Mouse (Mus musculus): ENCODE results near the gene Trp53bp2. TPM values are rescaled to one million over a fixed set of nuclear protein-coding genes. Genes with fewer than 3 reads are reported as not detected.

Trp53bp2 gene
- total and polyA plus RNA-seq, 2 experiments from 2014 or later: 9.9 to 21.1 TPM

- ATAC-seq (ENCODE audit: low FRiP score) (no peak), DNase-seq (ENCODE audit: low spot score) (no peak)
- Histone ChIP-seq H3K9me3 (ENCODE audit: low read length) (no peaks in the 10 kb centered on the region), H3K4me2 (ENCODE audit: low read depth, low read length, poor library complexity, severe bottlenecking) (no peak overlapping the region), H3K27ac (ENCODE audit: low read depth, low read length) (no peak overlapping the region), H3K9ac (replicated peaks; ENCODE audit: low read length, poor library complexity, severe bottlenecking) (no peak overlapping the region), H3K27me3 (ENCODE audit: insufficient read depth, low read length) (no peaks in the 10 kb centered on the region), H3K36me3 (ENCODE audit: insufficient read depth, low read length) (no peaks in the 10 kb centered on the region), H3K4me1 (ENCODE audit: insufficient read depth, low read length) (no peaks in the 10 kb centered on the region), H3K4me3 (ENCODE audit: low read depth, low read length) (no peak overlapping the region)
- no peak for TF ChIP-seq CTCF (IDR thresholded peaks at IDR 0.05)
- 85% methylated on average over 8 of the region's 8 CpGs for WGBS
Measured at GRCm38 (mm10) chr1:182371891-182372290, 37.1 kb upstream of the Trp53bp2 start.

DNA sequence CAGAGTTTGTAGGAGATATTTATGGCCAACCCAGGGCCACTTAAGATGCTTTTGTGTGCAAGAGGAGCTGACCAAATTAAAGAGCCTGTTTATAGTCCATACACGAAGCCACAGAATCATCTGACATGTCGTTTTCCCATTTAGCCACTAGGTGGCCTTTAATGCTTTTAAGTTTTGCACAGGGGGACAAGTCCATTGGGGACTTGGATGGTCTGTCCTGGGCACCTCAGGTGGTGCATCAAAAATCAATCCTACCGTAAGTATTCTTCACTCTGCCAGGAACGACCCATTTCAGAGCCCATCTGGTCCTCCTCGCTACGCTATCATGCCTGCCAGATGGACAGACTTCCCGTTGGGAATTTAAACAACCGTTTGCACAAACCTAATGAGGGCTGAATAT lies 32.8 kb upstream of the Trp53bp2 start:
- H3K27me3 ChIP-seq (ENCODE audit: insufficient read depth, low read length): no peaks in the 10 kb centered on the region
- no peak for ATAC-seq (ENCODE audit: low FRiP score)
- H3K27ac ChIP-seq (ENCODE audit: low read depth, low read length): no peak overlapping the region
- H3K4me1 ChIP-seq (ENCODE audit: insufficient read depth, low read length): no peaks in the 10 kb centered on the region
- no peaks in the 10 kb centered on the region for H3K36me3 ChIP-seq (ENCODE audit: insufficient read depth, low read length)
- DNase-seq (ENCODE audit: low spot score): peak; percentile 87
- H3K4me3 ChIP-seq (ENCODE audit: low read depth, low read length): no peak overlapping the region
- no peaks in the 10 kb centered on the region for H3K9me3 ChIP-seq (ENCODE audit: low read length)
- no peak overlapping the region for H3K4me2 ChIP-seq (ENCODE audit: low read depth, low read length, poor library complexity, severe bottlenecking)
- 16% methylated on average over 8 of the region's 8 CpGs for WGBS
- no peak overlapping the region for H3K9ac ChIP-seq (replicated peaks; ENCODE audit: low read length, poor library complexity, severe bottlenecking)
- TF ChIP-seq CTCF (IDR thresholded peaks at IDR 0.05): peak; percentile 80

DNA sequence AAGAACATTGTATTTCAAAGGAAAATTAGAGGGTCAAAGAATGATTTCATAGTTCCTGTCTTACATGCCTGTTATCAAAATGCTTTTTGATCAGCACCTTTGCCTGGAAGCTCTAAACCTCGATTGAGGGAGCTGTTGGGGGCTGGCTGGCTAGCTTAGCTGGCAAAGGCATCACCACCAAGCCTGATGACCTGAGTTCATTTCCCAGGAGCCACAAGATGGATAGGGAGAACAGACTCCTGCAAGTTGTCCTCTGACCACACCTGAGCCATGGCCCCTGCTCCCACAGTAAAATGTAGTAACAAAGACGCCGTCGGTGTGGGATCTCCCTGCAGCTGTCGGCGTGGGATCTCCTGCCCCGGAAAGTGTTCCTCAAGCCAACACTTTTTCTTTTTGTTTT lies 32.1 kb upstream of the Trp53bp2 start:
- Histone ChIP-seq H3K4me3 (ENCODE audit: low read depth, low read length) (no peak overlapping the region), H3K9me3 (ENCODE audit: low read length) (no peaks in the 10 kb centered on the region), H3K9ac (replicated peaks; ENCODE audit: low read length, poor library complexity, severe bottlenecking) (no peak overlapping the region), H3K27ac (ENCODE audit: low read depth, low read length) (no peak overlapping the region), H3K36me3 (ENCODE audit: insufficient read depth, low read length) (no peaks in the 10 kb centered on the region), H3K4me1 (ENCODE audit: insufficient read depth, low read length) (no peaks in the 10 kb centered on the region), H3K27me3 (ENCODE audit: insufficient read depth, low read length) (no peaks in the 10 kb centered on the region), H3K4me2 (ENCODE audit: low read depth, low read length, poor library complexity, severe bottlenecking) (no peak overlapping the region)
- no peak for ATAC-seq (ENCODE audit: low FRiP score)
- DNase-seq (ENCODE audit: low spot score): no peak
- 86% methylated on average over 7 of the region's 7 CpGs for WGBS
- TF ChIP-seq CTCF (IDR thresholded peaks at IDR 0.05): no peak

DNA sequence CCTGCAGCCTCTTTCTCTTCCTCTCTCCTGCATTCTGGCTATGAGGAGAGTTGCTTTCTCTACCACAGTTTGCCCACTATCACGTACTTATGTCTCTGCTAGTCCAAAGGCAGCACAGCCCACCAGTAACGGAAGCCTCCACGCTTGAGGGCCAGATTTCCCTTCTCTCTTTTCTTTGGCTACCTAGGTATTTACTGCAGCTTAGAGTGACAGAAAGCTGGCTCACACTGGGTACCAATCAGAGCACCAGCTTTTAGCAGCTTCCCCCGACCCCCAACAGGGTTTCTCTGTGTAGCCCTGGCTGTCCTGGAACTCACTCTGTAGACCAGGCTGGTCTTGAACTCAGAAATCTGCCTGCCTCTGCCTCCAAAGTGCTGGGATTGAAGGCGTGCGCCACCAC lies 31.5 kb upstream of the Trp53bp2 start:
- 80% methylated on average over 6 of the region's 6 CpGs for WGBS
- H3K9me3 ChIP-seq (ENCODE audit: low read length): no peaks in the 10 kb centered on the region
- no peak for TF ChIP-seq CTCF (IDR thresholded peaks at IDR 0.05)
- no peaks in the 10 kb centered on the region for H3K4me1 ChIP-seq (ENCODE audit: insufficient read depth, low read length)
- H3K27me3 ChIP-seq (ENCODE audit: insufficient read depth, low read length): no peaks in the 10 kb centered on the region
- H3K27ac ChIP-seq (ENCODE audit: low read depth, low read length): no peak overlapping the region
- H3K36me3 ChIP-seq (ENCODE audit: insufficient read depth, low read length): no peaks in the 10 kb centered on the region
- no peak for ATAC-seq (ENCODE audit: low FRiP score)
- no peak overlapping the region for H3K4me3 ChIP-seq (ENCODE audit: low read depth, low read length)
- no peak overlapping the region for H3K9ac ChIP-seq (replicated peaks; ENCODE audit: low read length, poor library complexity, severe bottlenecking)
- DNase-seq (ENCODE audit: low spot score): no peak
- H3K4me2 ChIP-seq (ENCODE audit: low read depth, low read length, poor library complexity, severe bottlenecking): no peak overlapping the region

DNA sequence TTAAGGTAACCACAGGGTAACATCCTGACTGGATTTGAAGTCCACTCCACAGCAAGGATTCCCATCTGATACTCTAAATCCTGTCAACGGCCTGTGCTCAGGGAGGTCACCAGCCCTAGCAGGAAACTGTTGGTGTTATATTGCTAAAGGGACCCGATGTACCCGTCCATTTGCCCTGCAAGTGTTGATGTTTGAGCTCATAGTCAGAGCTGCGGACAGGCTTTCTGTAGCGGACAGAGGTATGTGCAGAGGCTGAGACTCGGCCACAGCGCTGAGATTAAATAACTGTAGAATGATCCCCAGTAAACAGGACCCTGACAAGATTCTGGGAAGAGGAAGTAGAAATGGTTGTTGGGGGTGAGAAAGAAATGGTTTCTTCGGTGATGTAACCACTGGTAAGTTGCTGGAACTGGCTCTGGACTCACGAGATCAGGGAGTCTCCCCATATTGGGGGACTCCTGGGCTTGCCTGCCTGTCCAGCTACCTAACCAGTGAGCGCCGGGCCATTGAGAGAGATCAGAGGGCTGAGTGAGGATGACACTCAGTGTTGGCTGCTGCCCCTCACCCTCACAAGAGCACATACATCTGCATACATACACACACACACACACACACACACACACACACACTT lies 30.7 kb upstream of the Trp53bp2 start:
- no peaks in the 10 kb centered on the region for H3K9me3 ChIP-seq (ENCODE audit: low read length)
- no peaks in the 10 kb centered on the region for H3K27me3 ChIP-seq (ENCODE audit: insufficient read depth, low read length)
- H3K36me3 ChIP-seq (ENCODE audit: insufficient read depth, low read length): no peaks in the 10 kb centered on the region
- H3K9ac ChIP-seq (replicated peaks; ENCODE audit: low read length, poor library complexity, severe bottlenecking): no peak overlapping the region
- H3K4me3 ChIP-seq (ENCODE audit: low read depth, low read length): no peak overlapping the region
- no peak overlapping the region for H3K27ac ChIP-seq (ENCODE audit: low read depth, low read length)
- no peak overlapping the region for H3K4me2 ChIP-seq (ENCODE audit: low read depth, low read length, poor library complexity, severe bottlenecking)
- TF ChIP-seq CTCF (IDR thresholded peaks at IDR 0.05): no peak
- no peaks in the 10 kb centered on the region for H3K4me1 ChIP-seq (ENCODE audit: insufficient read depth, low read length)
- 86% methylated on average over 11 of the region's 11 CpGs for WGBS
- DNase-seq (ENCODE audit: low spot score): no peak
- ATAC-seq (ENCODE audit: low FRiP score): no peak

DNA sequence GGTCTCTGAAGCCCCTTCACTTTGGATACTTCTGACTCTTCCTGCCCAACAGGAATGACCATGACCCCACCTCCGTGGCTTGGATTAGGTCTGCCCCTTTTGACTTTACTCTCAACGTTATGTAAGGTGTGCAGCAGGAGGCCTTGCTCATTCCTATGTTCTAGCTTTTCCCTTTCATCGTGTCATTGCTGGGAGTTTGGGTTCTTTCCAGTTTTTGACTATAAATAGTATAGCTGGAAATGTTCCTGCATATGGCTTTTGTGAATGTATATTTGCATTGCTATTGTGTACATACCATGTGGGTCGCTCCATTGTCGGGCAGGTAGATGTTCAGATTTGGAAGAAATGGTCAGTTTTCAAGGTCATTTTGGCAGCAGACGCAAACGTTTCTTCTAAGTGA lies 30.1 kb upstream of the Trp53bp2 start:
- ATAC-seq (ENCODE audit: low FRiP score): no peak
- no peak overlapping the region for H3K27ac ChIP-seq (ENCODE audit: low read depth, low read length)
- TF ChIP-seq CTCF (IDR thresholded peaks at IDR 0.05): no peak
- no peaks in the 10 kb centered on the region for H3K27me3 ChIP-seq (ENCODE audit: insufficient read depth, low read length)
- H3K9me3 ChIP-seq (ENCODE audit: low read length): no peaks in the 10 kb centered on the region
- H3K4me3 ChIP-seq (ENCODE audit: low read depth, low read length): no peak overlapping the region
- WGBS: 87% methylated on average over 7 of the region's 7 CpGs
- H3K9ac ChIP-seq (replicated peaks; ENCODE audit: low read length, poor library complexity, severe bottlenecking): no peak overlapping the region
- no peaks in the 10 kb centered on the region for H3K4me1 ChIP-seq (ENCODE audit: insufficient read depth, low read length)
- no peaks in the 10 kb centered on the region for H3K36me3 ChIP-seq (ENCODE audit: insufficient read depth, low read length)
- no peak overlapping the region for H3K4me2 ChIP-seq (ENCODE audit: low read depth, low read length, poor library complexity, severe bottlenecking)
- no peak for DNase-seq (ENCODE audit: low spot score)

All from midbrain, postnatal 0 days (tissue).